Mouse (Mus musculus): ENCODE data around the gene Src. TPM values are rescaled to one million over a fixed set of nuclear protein-coding genes. Genes with fewer than 3 reads are reported as not detected.
"Not testable (repeated sequence)": the region's sequence is repeated elsewhere in the genome, so short reads cannot be mapped to it uniquely, and the experiment has no call there.

Gene Src
- total RNA-seq (2018; cell fraction: chromatin; rRNA removed): 100 to 1,000 TPM in 2 of 26 experiments, 10 to 100 TPM in 11, 1 to 10 TPM in 13; 3.4 to 209 (median 10.6) TPM
- total RNA-seq (2018; cell fraction: cytosol; rRNA removed): 10 to 100 TPM in 11 of 26 experiments, 1 to 10 TPM in 15; 2.8 to 62.5 (median 8.7) TPM
- total RNA-seq (2018; cell fraction: nucleus; rRNA removed): 100 to 1,000 TPM in 1 of 26 experiments, 10 to 100 TPM in 16, 1 to 10 TPM in 9; 1.9 to 104 (median 11.4) TPM
- polyA plus RNA-seq (2018): 1.8 to 3.1 TPM (median 2.2 TPM) in 3 replicates

DNA sequence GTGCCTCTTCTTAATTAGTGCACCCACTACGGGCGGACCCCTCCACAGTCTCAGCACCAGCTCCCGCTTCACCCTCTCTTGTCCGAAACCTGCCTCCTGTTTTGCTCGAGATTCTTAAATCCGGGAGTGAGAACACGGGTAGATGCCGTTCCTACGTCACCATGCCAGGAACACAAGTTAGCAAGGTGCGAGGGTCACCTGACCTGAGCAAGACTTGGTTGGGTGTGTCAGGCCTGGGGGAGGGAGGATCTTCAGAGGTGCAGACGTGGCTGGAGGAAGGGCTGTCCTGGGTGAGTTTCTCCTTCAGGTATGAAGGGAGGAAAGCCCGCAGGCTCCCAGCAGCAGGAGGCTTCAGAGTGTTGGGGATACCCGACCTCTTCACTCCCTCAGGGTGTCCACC lies at the start of gene Src:
Gene Src, plus strand, starts transcription at position 239 of the 400 bp plus-strand sequence.
- Histone ChIP-seq H3K27ac (no peak within 1 kb of the TSS), H3K4me3 (ENCODE audit: inconsistent target) (no peak within 1 kb of the TSS), H3K79me2 (ENCODE audit: inconsistent target) (no peaks in the 10 kb centered on the region), H3K36me3 (ENCODE audit: inconsistent target) (no peaks in the 10 kb centered on the region)
- 66% methylated on average over 13 of the region's 13 CpGs for WGBS (ENCODE audit: missing documents)

DNA sequence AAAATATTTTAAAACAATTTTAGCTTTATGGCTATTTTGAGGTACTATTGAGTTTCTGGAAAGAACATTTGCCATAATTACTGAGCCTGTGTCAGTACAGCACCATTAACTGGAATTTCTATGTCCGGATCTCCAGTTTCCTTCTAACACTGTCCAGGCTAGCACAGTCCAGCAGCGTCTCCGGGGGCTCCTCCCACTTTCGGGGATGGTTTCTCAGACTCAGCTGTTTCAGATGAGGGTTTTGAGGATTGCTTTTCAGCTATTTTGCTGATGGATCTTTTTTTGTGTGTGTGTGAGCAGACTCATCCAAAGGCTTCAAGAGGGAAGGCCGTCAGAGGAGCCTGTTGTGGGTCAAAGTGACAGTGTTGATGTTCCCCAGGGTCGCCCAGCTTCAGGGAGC lies 46.5 kb upstream of the Src start:
- Histone ChIP-seq H3K79me2 (ENCODE audit: inconsistent target) (peaks cover 89% of the 10 kb centered on the region), H3K36me3 (ENCODE audit: inconsistent target) (peaks cover 6% of the 10 kb centered on the region; the same call in 1 of the 2 replicates), H3K27ac (no peak overlapping the region), H3K4me3 (ENCODE audit: inconsistent target) (no peak overlapping the region)
- 85% methylated on average over 6 of the region's 6 CpGs for WGBS (ENCODE audit: missing documents)

DNA sequence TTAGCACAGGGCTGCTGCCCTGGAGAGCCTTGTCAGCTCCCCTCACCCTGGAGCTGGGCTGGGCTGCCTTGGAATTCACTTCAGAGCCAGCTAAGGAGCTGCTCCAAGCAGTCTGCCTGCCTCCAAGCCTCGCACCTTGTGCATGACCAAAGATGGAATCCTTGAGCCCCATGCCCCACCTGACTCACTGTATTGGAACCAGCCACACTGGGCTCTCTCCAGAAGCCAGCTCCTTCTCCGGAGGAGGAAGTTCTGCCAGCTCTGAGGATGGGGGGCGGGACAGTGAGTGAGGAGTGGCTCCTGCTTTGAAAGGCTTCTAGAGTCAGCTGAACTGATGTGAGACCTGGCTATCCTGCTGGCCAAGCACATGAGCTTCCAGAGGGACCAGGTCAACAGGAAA lies 44.6 kb upstream of the Src start:
- 90% methylated on average over 3 of the region's 3 CpGs for WGBS (ENCODE audit: missing documents)
- no peak overlapping the region for H3K27ac ChIP-seq
- peaks cover 98% of the 10 kb centered on the region for H3K79me2 ChIP-seq (ENCODE audit: inconsistent target)
- no peak overlapping the region for H3K4me3 ChIP-seq (ENCODE audit: inconsistent target)
- peaks cover 6% of the 10 kb centered on the region; the same call in 1 of the 2 replicates for H3K36me3 ChIP-seq (ENCODE audit: inconsistent target)

DNA sequence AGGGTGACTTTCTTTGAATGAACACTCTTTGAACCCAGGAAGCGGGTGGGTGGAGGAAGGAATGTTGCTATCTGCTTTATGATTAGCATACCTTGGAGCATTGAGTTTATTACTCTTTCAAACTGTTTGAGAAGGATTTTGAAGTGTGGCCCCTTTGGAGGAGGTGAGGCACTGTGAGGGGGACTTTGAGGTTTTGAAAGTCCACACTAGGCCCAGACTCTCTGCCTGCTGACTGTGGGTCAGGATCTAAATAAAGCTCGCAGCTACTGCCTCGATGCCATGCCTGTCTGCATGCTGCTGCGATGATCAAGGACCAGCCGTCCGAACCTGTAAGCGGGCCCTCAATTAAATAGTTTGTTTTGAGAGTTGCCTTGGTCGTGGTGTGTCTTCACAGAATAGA lies 43.2 kb upstream of the Src start:
- peaks cover 93% of the 10 kb centered on the region for H3K79me2 ChIP-seq (ENCODE audit: inconsistent target)
- H3K4me3 ChIP-seq (ENCODE audit: inconsistent target): no peak overlapping the region
- WGBS (ENCODE audit: missing documents): 93% methylated on average over 7 of the region's 8 CpGs
- no peak overlapping the region for H3K27ac ChIP-seq
- peaks cover 17% of the 10 kb centered on the region; the same call in 1 of the 2 replicates for H3K36me3 ChIP-seq (ENCODE audit: inconsistent target)

DNA sequence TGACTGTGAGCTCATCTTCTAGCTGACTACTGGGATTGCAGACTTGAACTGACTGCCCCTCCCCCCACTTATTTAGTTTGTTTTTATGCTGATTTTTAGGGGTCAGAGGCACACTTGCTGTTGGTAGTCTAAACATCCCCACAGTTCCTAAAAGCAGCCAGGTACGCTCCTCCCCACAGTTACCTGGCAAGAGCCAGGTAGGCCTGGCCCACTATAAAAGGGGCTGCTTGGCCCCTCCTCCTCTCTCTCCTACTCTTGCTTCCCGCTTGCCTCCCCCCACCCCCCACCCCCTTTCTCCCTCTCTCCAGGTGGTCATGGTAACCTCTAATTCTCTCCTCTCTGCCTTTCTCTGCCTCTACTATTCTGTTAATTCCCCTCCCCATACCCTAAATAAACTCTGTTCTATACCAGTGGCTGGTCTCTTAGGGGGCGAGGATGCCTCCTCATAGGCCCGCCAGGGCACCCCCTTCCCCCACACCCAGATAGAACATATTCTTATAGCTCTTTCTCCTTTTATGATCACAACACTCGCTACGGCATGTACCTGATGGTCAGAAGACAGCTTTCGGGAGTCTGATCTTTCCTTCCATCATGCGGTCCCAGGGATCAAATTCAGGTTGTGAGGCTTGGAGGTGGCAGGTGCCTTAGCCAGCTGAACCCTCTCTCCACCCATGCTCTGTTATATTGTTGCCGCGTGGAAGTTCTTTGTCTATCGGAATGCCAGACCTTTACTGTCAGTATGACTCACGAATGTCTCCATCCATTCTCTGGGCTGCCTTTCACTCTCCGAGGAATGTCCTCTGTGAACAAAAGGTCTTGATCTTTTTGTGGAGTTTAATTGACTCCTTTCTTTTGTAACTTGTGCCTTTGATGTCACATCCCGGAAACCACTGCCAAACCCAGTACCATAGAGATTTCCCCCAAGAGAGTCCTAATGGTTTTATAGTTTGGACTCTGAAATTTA lies 42.2 kb upstream of the Src start:
- H3K36me3 ChIP-seq (ENCODE audit: inconsistent target): peaks cover 25% of the 10 kb centered on the region; the same call in 1 of the 2 replicates
- peaks cover 87% of the 10 kb centered on the region for H3K79me2 ChIP-seq (ENCODE audit: inconsistent target)
- WGBS (ENCODE audit: missing documents): 87% methylated on average over 14 of the region's 14 CpGs

DNA sequence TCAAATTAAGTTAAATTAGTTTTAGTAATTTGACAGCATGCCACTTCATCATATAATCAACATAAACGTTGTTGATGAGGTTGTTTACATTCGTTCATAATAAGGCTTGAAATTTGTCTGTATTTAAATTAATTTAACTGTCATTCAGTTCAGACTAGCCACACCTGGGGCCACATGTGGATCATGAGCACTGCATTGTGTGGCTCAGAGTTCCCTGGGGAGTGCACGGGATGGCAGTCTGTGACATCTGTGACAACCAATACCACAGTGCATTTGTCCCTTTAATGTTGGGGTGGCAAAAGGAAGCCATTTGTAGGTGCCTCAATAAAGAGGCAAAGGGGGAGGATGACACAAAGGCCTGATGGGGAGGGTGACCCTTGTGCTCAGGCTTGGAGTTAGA lies 41.2 kb upstream of the Src start:
- Histone ChIP-seq H3K79me2 (ENCODE audit: inconsistent target) (peaks cover 87% of the 10 kb centered on the region), H3K27ac (no peak overlapping the region), H3K36me3 (ENCODE audit: inconsistent target) (peaks cover 33% of the 10 kb centered on the region), H3K4me3 (ENCODE audit: inconsistent target) (no peak overlapping the region)
- 81% methylated on average over 3 of the region's 3 CpGs for WGBS (ENCODE audit: missing documents)

More for the DNA sequence above, 42.2 kb upstream of the Src start:
- H3K4me3 ChIP-seq (ENCODE audit: inconsistent target): no peak overlapping the region
- no peak overlapping the region for H3K27ac ChIP-seq

DNA sequence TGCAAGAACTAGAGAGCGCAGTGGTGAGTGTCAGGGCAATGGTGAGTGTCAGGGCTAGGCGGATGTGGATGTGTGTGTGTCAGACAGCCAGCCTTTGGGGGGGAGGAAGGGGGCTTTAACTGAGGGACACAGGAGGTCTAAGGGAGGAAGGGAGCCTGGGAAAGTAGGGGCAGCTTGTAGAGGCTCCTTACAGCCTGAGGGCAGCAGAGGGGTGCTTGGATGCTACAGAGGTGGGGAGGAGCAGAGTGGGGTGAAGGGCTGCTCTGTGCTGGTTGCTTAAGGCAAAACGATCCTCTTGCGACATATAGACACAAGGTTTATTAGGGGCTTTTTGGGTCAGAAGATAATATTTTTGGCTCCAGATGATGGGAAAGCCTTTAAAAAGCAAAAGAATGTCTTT lies 33.4 kb upstream of the Src start:
- Histone ChIP-seq H3K27ac (no peak overlapping the region), H3K36me3 (ENCODE audit: inconsistent target) (peaks cover 42% of the 10 kb centered on the region), H3K79me2 (ENCODE audit: inconsistent target) (peaks cover 76% of the 10 kb centered on the region; the same call in 1 of the 2 replicates), H3K4me3 (ENCODE audit: inconsistent target) (no peak overlapping the region)
- 87% methylated on average over 4 of the region's 4 CpGs for WGBS (ENCODE audit: missing documents)

DNA sequence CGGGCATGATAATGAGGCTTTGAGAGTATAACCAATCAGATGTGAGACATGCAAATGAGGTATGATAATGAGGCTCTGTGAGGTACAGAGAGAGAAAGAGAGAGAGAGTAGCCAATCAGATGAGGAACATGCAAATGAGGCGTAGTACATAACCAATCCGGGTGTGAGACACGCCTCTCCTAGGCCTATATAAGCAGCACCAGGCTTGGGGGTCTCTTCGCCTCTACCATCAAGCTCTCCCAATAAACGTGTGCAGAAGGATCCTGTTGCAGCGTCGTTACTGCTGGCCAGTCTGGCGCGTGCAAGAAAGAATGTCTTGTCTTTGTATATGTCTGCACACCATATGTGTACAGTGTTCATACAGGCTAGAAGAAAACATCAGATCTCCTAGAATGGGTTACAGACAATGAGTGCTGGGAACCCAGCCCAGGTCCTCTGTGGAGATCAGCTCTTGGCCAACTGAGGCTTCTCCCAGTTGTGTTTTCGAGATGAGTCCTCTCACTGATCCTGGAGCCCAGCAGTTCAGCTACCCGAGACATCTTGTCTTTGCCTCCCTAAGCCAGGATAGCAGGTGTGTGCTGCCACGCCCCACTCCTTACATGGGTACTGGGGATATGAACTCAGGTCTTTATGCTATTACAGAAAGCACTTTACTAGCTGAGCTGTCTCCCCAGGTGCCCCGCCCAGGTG lies 29.2 kb upstream of the Src start:
- WGBS (ENCODE audit: missing documents): 93% methylated on average over 13 of the region's 14 CpGs
- peaks cover 11% of the 10 kb centered on the region; the same call in 1 of the 2 replicates for H3K36me3 ChIP-seq (ENCODE audit: inconsistent target)

DNA sequence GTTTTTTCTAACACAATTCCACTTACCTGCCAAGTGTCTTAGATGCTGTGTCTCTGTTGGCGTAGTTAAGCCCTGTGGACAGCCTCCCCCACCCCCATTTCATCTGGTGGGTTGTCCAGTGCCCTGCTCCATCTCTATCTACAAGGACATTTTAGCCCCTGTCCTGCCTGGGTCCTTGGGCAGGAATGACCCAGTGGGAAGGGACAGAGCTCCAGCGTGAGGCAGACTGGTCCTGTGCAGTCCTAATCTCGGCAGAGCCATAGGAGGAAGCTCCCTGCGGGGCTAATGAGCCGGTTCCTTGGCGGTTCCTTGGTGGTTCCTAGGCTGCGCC lies 28.7 kb upstream of the Src start:
- WGBS (ENCODE audit: missing documents): 88% methylated on average over 6 of the region's 7 CpGs
- H3K4me3 ChIP-seq (ENCODE audit: inconsistent target): no peak overlapping the region
- peaks cover 79% of the 10 kb centered on the region; the same call in 1 of the 2 replicates for H3K79me2 ChIP-seq (ENCODE audit: inconsistent target)
- H3K27ac ChIP-seq: no peak overlapping the region
- 0 out of 2 replicates have a peak, but pooled peaks cover 11% of the 10 kb centered on the region for H3K36me3 ChIP-seq (ENCODE audit: inconsistent target)

More for the DNA sequence above, 29.2 kb upstream of the Src start:
- peaks cover 81% of the 10 kb centered on the region; the same call in 1 of the 2 replicates for H3K79me2 ChIP-seq (ENCODE audit: inconsistent target)
- H3K27ac ChIP-seq; H3K4me3 ChIP-seq (ENCODE audit: inconsistent target): not testable (repeated sequence)

DNA sequence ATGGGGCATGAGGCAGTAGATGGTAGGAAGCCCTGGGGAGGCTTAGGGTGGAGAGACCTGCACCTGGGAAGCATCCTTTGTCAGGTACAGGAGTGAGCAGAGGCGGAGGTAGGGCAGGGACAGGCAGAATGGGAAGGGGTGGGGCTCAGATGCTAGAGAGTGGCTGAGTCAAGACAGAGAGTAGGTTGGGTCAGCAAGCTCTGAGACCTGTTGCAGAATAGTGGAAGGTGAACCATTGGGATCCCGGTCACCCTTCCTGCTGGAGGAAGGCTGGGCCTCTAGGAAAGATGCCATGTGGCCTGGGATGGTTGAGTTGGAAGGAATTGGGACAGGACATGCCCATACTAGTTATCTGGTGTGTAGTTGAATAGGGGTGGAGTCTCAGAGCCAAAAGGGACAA lies 25.9 kb upstream of the Src start:
- H3K36me3 ChIP-seq (ENCODE audit: inconsistent target): peaks cover 29% of the 10 kb centered on the region; the same call in 1 of the 2 replicates
- peaks cover 64% of the 10 kb centered on the region; the same call in 1 of the 2 replicates for H3K79me2 ChIP-seq (ENCODE audit: inconsistent target)
- no peak overlapping the region for H3K4me3 ChIP-seq (ENCODE audit: inconsistent target)
- WGBS (ENCODE audit: missing documents): 100% methylated on average over 2 of the region's 2 CpGs
- no peak overlapping the region for H3K27ac ChIP-seq

DNA sequence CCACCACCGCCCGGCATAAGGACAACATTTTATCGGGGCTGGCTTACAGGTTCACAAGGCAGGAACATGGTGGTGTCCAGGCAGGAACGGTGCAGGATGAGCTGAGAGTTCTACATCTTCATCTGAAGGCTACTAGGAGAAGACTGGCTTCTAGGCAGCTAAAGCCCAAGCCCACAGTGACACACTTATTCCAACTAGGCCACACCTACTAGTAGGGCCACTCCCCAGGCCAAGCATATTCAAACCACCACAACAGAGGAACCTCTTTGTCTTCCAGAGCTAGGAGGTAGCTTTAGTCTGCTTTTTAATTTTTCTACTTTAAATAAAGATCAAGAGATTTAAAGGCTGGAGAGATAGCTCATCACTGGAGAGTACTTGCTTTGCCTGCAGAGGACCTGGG lies 24.7 kb upstream of the Src start:
- WGBS (ENCODE audit: missing documents): 100% methylated on average over 3 of the region's 4 CpGs
- Histone ChIP-seq H3K36me3 (ENCODE audit: inconsistent target) (peaks cover 40% of the 10 kb centered on the region; the same call in 1 of the 2 replicates), H3K4me3 (ENCODE audit: inconsistent target) (no peak overlapping the region), H3K79me2 (ENCODE audit: inconsistent target) (peaks cover 53% of the 10 kb centered on the region; the same call in 1 of the 2 replicates), H3K27ac (no peak overlapping the region)

DNA sequence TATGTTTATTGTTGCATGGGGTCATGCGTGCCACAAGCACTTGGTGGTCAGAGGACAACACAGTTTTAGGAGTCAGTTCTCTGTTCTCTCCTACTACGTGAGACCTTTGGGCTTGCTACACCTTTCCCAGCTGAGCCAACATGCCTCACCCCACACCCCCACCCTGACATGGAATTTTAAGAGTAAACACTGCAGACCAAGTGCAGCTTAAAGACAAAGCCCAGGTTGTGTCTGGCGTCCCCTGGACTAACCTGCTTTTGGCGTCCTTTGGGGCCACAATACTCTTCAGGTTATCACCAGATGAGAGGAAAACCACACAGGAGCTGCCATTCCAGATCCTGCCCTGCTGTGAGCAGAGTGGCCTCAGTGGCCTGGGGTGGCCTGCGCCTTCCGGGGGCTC lies 23.4 kb upstream of the Src start:
- H3K36me3 ChIP-seq (ENCODE audit: inconsistent target): peaks cover 35% of the 10 kb centered on the region; the same call in 1 of the 2 replicates
- WGBS (ENCODE audit: missing documents): 88% methylated on average over 6 of the region's 6 CpGs

DNA sequence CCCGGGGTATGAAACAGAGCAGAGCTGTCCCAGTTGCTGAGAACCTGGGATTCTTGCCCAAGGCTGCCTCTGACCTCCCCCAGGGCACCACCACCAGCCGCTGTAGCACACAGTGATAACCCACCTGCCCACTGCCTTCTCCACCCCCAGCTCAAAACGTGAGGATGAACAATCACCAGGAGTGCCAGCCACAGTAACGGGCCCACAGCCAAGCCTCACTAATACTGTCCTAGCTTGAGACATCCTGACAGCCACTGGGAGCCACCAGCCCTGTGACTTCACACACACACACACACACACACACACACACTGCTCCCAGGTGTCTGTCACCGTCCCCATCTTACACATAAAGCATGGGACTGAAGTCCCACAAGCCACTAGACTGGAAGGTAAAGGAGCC lies 22.9 kb upstream of the Src start:
- 71% methylated on average over 5 of the region's 5 CpGs for WGBS (ENCODE audit: missing documents)
- Histone ChIP-seq H3K36me3 (ENCODE audit: inconsistent target) (peaks cover 35% of the 10 kb centered on the region; the same call in 1 of the 2 replicates), H3K4me3 (ENCODE audit: inconsistent target) (no peak overlapping the region), H3K27ac (no peak overlapping the region), H3K79me2 (ENCODE audit: inconsistent target) (peaks cover 36% of the 10 kb centered on the region; the same call in 1 of the 2 replicates)

More for the DNA sequence above, 23.4 kb upstream of the Src start:
- H3K4me3 ChIP-seq (ENCODE audit: inconsistent target): no peak overlapping the region
- H3K27ac ChIP-seq: no peak overlapping the region
- H3K79me2 ChIP-seq (ENCODE audit: inconsistent target): peaks cover 41% of the 10 kb centered on the region; the same call in 1 of the 2 replicates

DNA sequence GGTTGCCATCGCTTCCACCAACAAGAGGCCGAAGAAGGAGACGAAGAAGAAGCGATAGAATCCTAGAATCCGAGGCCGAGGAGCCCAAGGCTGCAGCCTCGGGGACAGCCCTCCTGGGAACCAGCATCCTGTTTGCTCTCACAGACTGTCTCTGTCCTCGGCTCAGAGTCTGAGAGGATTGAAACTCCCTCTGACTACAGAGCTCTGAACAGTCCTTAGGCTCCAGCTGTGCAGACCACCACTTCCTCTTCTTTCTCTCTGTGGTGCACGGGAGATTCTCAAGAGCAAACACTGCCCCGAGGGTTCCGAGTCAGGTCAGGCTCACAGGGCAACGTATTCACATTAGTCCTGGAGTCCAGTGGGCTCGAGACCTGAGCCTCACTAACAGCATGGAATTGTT lies 22.3 kb upstream of the Src start:
- Histone ChIP-seq H3K4me3 (ENCODE audit: inconsistent target) (no peak overlapping the region), H3K27ac (no peak overlapping the region), H3K36me3 (ENCODE audit: inconsistent target) (peaks cover 35% of the 10 kb centered on the region; the same call in 1 of the 2 replicates), H3K79me2 (ENCODE audit: inconsistent target) (peaks cover 30% of the 10 kb centered on the region; the same call in 1 of the 2 replicates)
- WGBS (ENCODE audit: missing documents): 35% methylated on average over 13 of the region's 13 CpGs
